In genomic region chr5:108005134-108005533, GRCm38 (mm10) we compare ENCODE assay signal across 9 mouse cellular contexts. TPM values are rescaled to one million over a fixed set of nuclear protein-coding genes. Genes with fewer than 3 reads are reported as not detected.
DNase-seq lines count a peak whose midpoint lies in the region; ATAC-seq lines count a peak whose summit lies in the region.
"Had no signal": no experiment of that assay in that cellular context is flagged by ENCODE, and none has a peak within 500 bp of the region (broad histone marks: within the 10 kb centered on the region; RNA-seq: fewer than 3 reads in every experiment).

No protein-coding gene starts in this region.

- H3K9ac ChIP-seq in intestine, embryonic 16.5 days (ENCODE audit: low read depth, low read length) = no peak overlapping the region
- no peak overlapping the region for H3K9ac ChIP-seq in intestine, embryonic 15.5 days
- H3K9ac ChIP-seq: neural tube, embryonic 13.5 days had no signal

- H3K27ac ChIP-seq in intestine, embryonic 16.5 days (ENCODE audit: low read length) = no peak overlapping the region
- H3K27ac ChIP-seq in intestine, embryonic 15.5 days = no peak overlapping the region
- H3K27ac ChIP-seq: neural tube, embryonic 13.5 days had no signal

- intact Hi-C loops in heart, postnatal 25 days (cut with DNase I) = loop anchor here (2.0 kb wide), 1 partner anchor 80 kb away; no protein-coding TSS in a partner anchor
- intact Hi-C loops in heart, postnatal 14 days (cut with DNase I) = no loop called here

- no peaks in the 10 kb centered on the region for H3K36me3 ChIP-seq in intestine, embryonic 16.5 days (ENCODE audit: control insufficient read depth, insufficient read depth, low read length)
- H3K36me3 ChIP-seq in intestine, embryonic 15.5 days = no peaks in the 10 kb centered on the region
- H3K36me3 ChIP-seq: neural tube, embryonic 13.5 days had no signal

- no peak overlapping the region for H3K4me3 ChIP-seq in intestine, embryonic 16.5 days (ENCODE audit: low read length)
- H3K4me3 ChIP-seq in intestine, embryonic 15.5 days (replicated peaks) = no peak overlapping the region
- H3K4me3 ChIP-seq: neural tube, embryonic 13.5 days had no signal

- no peaks in the 10 kb centered on the region for H3K9me3 ChIP-seq in intestine, embryonic 16.5 days (ENCODE audit: control insufficient read depth, low read length)
- no peaks in the 10 kb centered on the region for H3K9me3 ChIP-seq in intestine, embryonic 15.5 days
- H3K9me3 ChIP-seq: neural tube, embryonic 13.5 days had no signal

- peak; percentile 41 to 50 for DNase-seq in CD8-positive naive resting alpha-beta T cell, adult 2 months (ENCODE audit: low read depth in 2 of 2, low spot score in 2 of 2)
- DNase-seq in brain, adult 2 months (ENCODE audit: low read depth, low spot score) = peak; percentile 17
- DNase-seq in heart, postnatal 25 days (ENCODE audit: low spot score) = no peak
- no peak for DNase-seq in heart, postnatal 14 days
- DNase-seq in adipocyte (ENCODE audit: low spot score) = no peak

- no peaks in the 10 kb centered on the region for H3K4me1 ChIP-seq in intestine, embryonic 16.5 days (ENCODE audit: control insufficient read depth, insufficient read depth, low read length)
- no peaks in the 10 kb centered on the region for H3K4me1 ChIP-seq in intestine, embryonic 15.5 days (replicated peaks)
- H3K4me1 ChIP-seq: neural tube, embryonic 13.5 days had no signal

- 0 out of 2 replicates have a peak, but pooled peaks have one; percentile 22 for ATAC-seq in intestine, embryonic 16.5 days
- no peak for ATAC-seq in intestine, embryonic 15.5 days
- ATAC-seq in megakaryocyte, adult 5-6 weeks (ENCODE audit: poor library complexity, severe bottlenecking) = peak; percentile 52

- no peak overlapping the region for H3K4me2 ChIP-seq in intestine, embryonic 16.5 days (ENCODE audit: low read depth, low read length)
- H3K4me2 ChIP-seq in intestine, embryonic 15.5 days (replicated peaks) = no peak overlapping the region
- H3K4me2 ChIP-seq: neural tube, embryonic 13.5 days had no signal

- 43% methylated on average over 2 of the region's 2 CpGs for WGBS in intestine, embryonic 16.5 days
- WGBS in intestine, embryonic 15.5 days = 32% methylated on average over 2 of the region's 2 CpGs

- H3K27me3 ChIP-seq in intestine, embryonic 16.5 days (replicated peaks; ENCODE audit: control insufficient read depth, insufficient read depth, low read length) = no peaks in the 10 kb centered on the region; the same call in 1 of the 2 replicates
- no peaks in the 10 kb centered on the region for H3K27me3 ChIP-seq in intestine, embryonic 15.5 days (replicated peaks)
- H3K27me3 ChIP-seq: neural tube, embryonic 13.5 days had no signal

RNA-seq across cellular contexts. Expression of gene Fam69a, which starts 18.2 kb away (rescaled TPM):
- 17.8 and 17.9 TPM in 2 replicates for polyA plus RNA-seq in intestine, embryonic 16.5 days (2015; fragmentation: Nextera tagmentation; extraction: Ambion mirVana)
- polyA plus RNA-seq in intestine, embryonic 15.5 days (2015; fragmentation: Nextera tagmentation; extraction: Ambion mirVana) = 18.4 and 20.9 TPM in 2 replicates
- total RNA-seq in megakaryocyte, adult 5-6 weeks (2015) = 138 and 149 TPM in 2 replicates
- 55.5 and 60.0 TPM in 2 replicates for total RNA-seq in megakaryocyte, adult 5-6 weeks (2017)
- total RNA-seq in heart, postnatal 25 days (2021) = 10 to 100 TPM in 1 of 2 experiments, 1 to 10 TPM in 1; 8.0 to 10.9 TPM
- total RNA-seq in heart, postnatal 14 days (2021) = 10 to 100 TPM in 1 of 2 experiments, 1 to 10 TPM in 1; 8.6 to 10.2 TPM

Comparison
In these comparisons a context has a peak if more than half of its experiments do, and no peak if none do; other contexts are left out.
1. DNase-seq: peak in CD8-positive naive resting alpha-beta T cell, adult 2 months (2 of 2) and brain, adult 2 months (single experiment); none in heart, postnatal 25 days (single experiment), heart, postnatal 14 days (0 of 2) and adipocyte (single experiment).
2. RNA of gene Fam69a, which starts 18.2 kb away (total RNA-seq): 55.5 to 149 TPM in megakaryocyte, adult 5-6 weeks; 8.0 to 10.9 TPM in heart, postnatal 25 days and 8.6 to 10.2 TPM in heart, postnatal 14 days; every median in the first group is over 4 times any median in the second.